Mouse (Mus musculus) ES-Bruce4 (cell line): ENCODE results near the gene Krt35. TPM values are rescaled to one million over a fixed set of nuclear protein-coding genes. Genes with fewer than 3 reads are reported as not detected.
A peak's percentile ranks its signal among the peaks of the same experiment; 100 is the strongest.

ENCODE experiments used
- H3K27ac ChIP-seq: 2 replicates; pipeline ENCODE4 v1.5.1; 2012; ENCODE audit warnings: low read length, inconsistent platforms; ENCODE audit not compliant: insufficient read depth
- H3K27me3 ChIP-seq: 2 replicates; pipeline ENCODE4 v1.6.1; 2012; ENCODE audit warnings: mild to moderate bottlenecking, low read length, inconsistent platforms; ENCODE audit not compliant: control insufficient read depth, poor library complexity, insufficient read depth, severe bottlenecking
- H3K36me3 ChIP-seq: 2 replicates; pipeline ENCODE4 v1.6.1; 2012; ENCODE audit warnings: inconsistent platforms, mild to moderate bottlenecking, low read length, moderate library complexity; ENCODE audit not compliant: control insufficient read depth, poor library complexity, insufficient read depth, severe bottlenecking
- H3K4me1 ChIP-seq: one replicate; pipeline ENCODE4 v1.8.1; 2011; ENCODE audit warnings: low read length; ENCODE audit not compliant: control insufficient read depth, insufficient read depth
- H3K4me3 ChIP-seq: 2 replicates; pipeline ENCODE4 v1.5.1; 2011; ENCODE audit warnings: low read depth, mild to moderate bottlenecking, low read length
- H3K9ac ChIP-seq: 2 replicates; pipeline ENCODE4 v1.6.1; 2012; ENCODE audit warnings: low read depth, mild to moderate bottlenecking, inconsistent platforms; ENCODE audit not compliant: poor library complexity, severe bottlenecking
- H3K9me3 ChIP-seq: replicated peaks from 2 replicates; pipeline ENCODE4 v1.6.1; 2012; ENCODE audit warnings: mild to moderate bottlenecking, low read length, inconsistent platforms; ENCODE audit not compliant: control insufficient read depth, poor library complexity, insufficient read depth, severe bottlenecking
- CTCF ChIP-seq: IDR thresholded peaks from one replicate; pipeline ENCODE4 v1.8.1; 2011; ENCODE audit warnings: low read depth, low read length
- EP300 ChIP-seq: IDR thresholded peaks from 2 replicates; pipeline ENCODE4 v1.6.1; 2011; ENCODE audit warnings: low read depth, low read length; ENCODE audit not compliant: insufficient read depth
- POLR2A ChIP-seq: IDR thresholded peaks from one replicate; pipeline ENCODE4 v1.8.1; 2011; ENCODE audit warnings: low read length; ENCODE audit not compliant: insufficient read depth
- polyA plus RNA-seq: library from polyadenylated mRNA; stranded (reverse); fragments of >200 nt; gene quantifications from 2 replicates; pipeline ENCODE4 v1.2.4, GENCODE M21; 2011; ENCODE audit warnings: low read depth; ENCODE audit not compliant: missing spikeins, insufficient read depth, insufficient read length

Krt35 gene
- polyA plus RNA-seq, 1 experiment, result not detected

GRCm38 (mm10) chr11:100088378-100089025, 7.5 kb downstream of the Krt35 start:
- no peaks in the 10 kb centered on the region for H3K4me1 ChIP-seq
- H3K27me3 ChIP-seq, result no peaks in the 10 kb centered on the region
- H3K27ac ChIP-seq, result no peak overlapping the region
- no peak overlapping the region for H3K4me3 ChIP-seq
- TF ChIP-seq POLR2A (no peak), EP300 (no peak), CTCF (no peak)
- H3K36me3 ChIP-seq, result no peaks in the 10 kb centered on the region
- H3K9ac ChIP-seq, result no peak overlapping the region
- no peaks in the 10 kb centered on the region for H3K9me3 ChIP-seq

- Histone ChIP-seq H3K9ac (no peak within 1 kb of the TSS), H3K4me3 (no peak within 1 kb of the TSS), H3K36me3 (no peaks in the 10 kb centered on the region), H3K27me3 (no peaks in the 10 kb centered on the region), H3K9me3 (no peaks in the 10 kb centered on the region), H3K4me1 (no peaks in the 10 kb centered on the region), H3K27ac (no peak within 1 kb of the TSS)
- no peak for TF ChIP-seq POLR2A
- no peak for TF ChIP-seq CTCF
- no peak for TF ChIP-seq EP300
Observed at GRCm38 (mm10) chr11:100087861-100088260, 8.2 kb downstream of the Krt35 start, which contains the start of gene Krt32. Gene Krt32, minus strand, starts transcription at chr11:100088226.

GRCm38 (mm10) chr11:100073873-100074272, 22.2 kb downstream of the Krt35 start:
- H3K27me3 ChIP-seq, result no peaks in the 10 kb centered on the region

GRCm38 (mm10) chr11:100067293-100068036, 28.6 kb downstream of the Krt35 start:
- no peak overlapping the region for H3K27ac ChIP-seq
- no peak overlapping the region for H3K9ac ChIP-seq
- H3K4me1 ChIP-seq, result no peaks in the 10 kb centered on the region
- H3K9me3 ChIP-seq, result no peaks in the 10 kb centered on the region
- no peaks in the 10 kb centered on the region for H3K27me3 ChIP-seq
- TF ChIP-seq POLR2A (no peak), CTCF (no peak), EP300 (no peak)
- no peaks in the 10 kb centered on the region for H3K36me3 ChIP-seq
- H3K4me3 ChIP-seq, result no peak overlapping the region

More at GRCm38 (mm10) chr11:100073873-100074272, 22.2 kb downstream of the Krt35 start:
- H3K27ac ChIP-seq, result no peak overlapping the region
- H3K4me1 ChIP-seq, result no peaks in the 10 kb centered on the region
- no peaks in the 10 kb centered on the region; the same call in 1 of the 2 replicates for H3K9me3 ChIP-seq
- H3K36me3 ChIP-seq, result no peaks in the 10 kb centered on the region
- no peak overlapping the region for H3K4me3 ChIP-seq
- H3K9ac ChIP-seq, result no peak overlapping the region
- TF ChIP-seq EP300 (no peak), CTCF (no peak), POLR2A (no peak)

- H3K9ac ChIP-seq, result no peak overlapping the region
Observed at GRCm38 (mm10) chr11:100066236-100067010, 29.6 kb downstream of the Krt35 start.

GRCm38 (mm10) chr11:100058875-100059274, 37.2 kb downstream of the Krt35 start:
- H3K27me3 ChIP-seq, result 0 out of 2 replicates have a peak, but pooled peaks cover 1% of the 10 kb centered on the region
- no peak overlapping the region for H3K9ac ChIP-seq
- no peak overlapping the region for H3K27ac ChIP-seq
- TF ChIP-seq POLR2A, result no peak
- peak; percentile 5 for TF ChIP-seq CTCF
- no peaks in the 10 kb centered on the region for H3K9me3 ChIP-seq
- H3K4me3 ChIP-seq, result no peak overlapping the region
- H3K36me3 ChIP-seq, result no peaks in the 10 kb centered on the region
- no peaks in the 10 kb centered on the region for H3K4me1 ChIP-seq

More at GRCm38 (mm10) chr11:100066236-100067010, 29.6 kb downstream of the Krt35 start:
- Histone ChIP-seq H3K36me3 (no peaks in the 10 kb centered on the region), H3K4me1 (no peaks in the 10 kb centered on the region), H3K9me3 (no peaks in the 10 kb centered on the region), H3K4me3 (no peak overlapping the region), H3K27ac (no peak overlapping the region), H3K27me3 (no peaks in the 10 kb centered on the region)
- TF ChIP-seq POLR2A (no peak), EP300 (no peak), CTCF (no peak)
